Mouse (Mus musculus) spleen, adult 2 months (tissue): ENCODE measurements around the gene Frat2. TPM values are rescaled to one million over a fixed set of nuclear protein-coding genes. Genes with fewer than 3 reads are reported as not detected.

ENCODE experiments used
- DNase-seq, 2 experiments: peaks; one replicate each; pipeline versions ENCODE4 v3.0.0 to v3.0.0-alpha.2; 2012 to 2021; ENCODE audit warnings: low spot score in 2 of 2, low read depth in 1 of 2
- H3K27ac ChIP-seq: fragments of 200-500 bp; 2 replicates; pipeline ENCODE4 v1.5.1; 2012; ENCODE audit warnings: low read length, inconsistent platforms; ENCODE audit not compliant: insufficient read depth
- H3K27me3 ChIP-seq: fragments of 200-500 bp; 2 replicates; pipeline ENCODE4 v1.6.1; 2012; ENCODE audit warnings: mild to moderate bottlenecking, moderate library complexity, low read length, inconsistent platforms; ENCODE audit not compliant: control insufficient read depth, insufficient read depth
- H3K36me3 ChIP-seq: fragments of 200-500 bp; 2 replicates; pipeline ENCODE4 v1.6.1; 2012; ENCODE audit warnings: mild to moderate bottlenecking, low read length, inconsistent platforms; ENCODE audit not compliant: control insufficient read depth, insufficient read depth
- H3K4me1 ChIP-seq: fragments of 200-500 bp; 2 replicates; pipeline ENCODE4 v1.6.1; 2011; ENCODE audit warnings: inconsistent platforms; ENCODE audit not compliant: control insufficient read depth, insufficient read depth, insufficient read length
- H3K4me3 ChIP-seq: fragments of 200-500 bp; 2 replicates; pipeline ENCODE4 v1.5.1; 2011; ENCODE audit warnings: mild to moderate bottlenecking, inconsistent platforms; ENCODE audit not compliant: insufficient read depth, insufficient read length; ENCODE audit errors: extremely low read depth
- CTCF ChIP-seq: fragments of 200-500 bp; IDR thresholded peaks from 2 replicates; pipeline ENCODE4 v1.5.1; 2011; ENCODE audit warnings: mild to moderate bottlenecking, inconsistent platforms; ENCODE audit not compliant: insufficient read depth, insufficient read length, insufficient replicate concordance; ENCODE audit errors: extremely low read depth
- POLR2A ChIP-seq: fragments of 200-500 bp; IDR thresholded peaks from 2 replicates; pipeline ENCODE4 v1.6.1; 2011; ENCODE audit warnings: low read depth, low read length, inconsistent platforms
- WGBS: fragments of 180-500 bp; shearing (Covaris S2); methylation state at CpG from one replicate; pipeline ENCODE4 v1.1.7; 2018; 5-methylcytosine and 5-hydroxymethylcytosine counted together
- polyA plus RNA-seq: library from polyadenylated mRNA; depleted of rRNA; stranded (reverse); fragments of >200 nt; gene quantifications from 2 replicates; pipeline ENCODE4 v1.2.3, GENCODE M21; 2012

The Frat2 gene
- polyA plus RNA-seq, 1 experiment, result 7.6 TPM

DNA sequence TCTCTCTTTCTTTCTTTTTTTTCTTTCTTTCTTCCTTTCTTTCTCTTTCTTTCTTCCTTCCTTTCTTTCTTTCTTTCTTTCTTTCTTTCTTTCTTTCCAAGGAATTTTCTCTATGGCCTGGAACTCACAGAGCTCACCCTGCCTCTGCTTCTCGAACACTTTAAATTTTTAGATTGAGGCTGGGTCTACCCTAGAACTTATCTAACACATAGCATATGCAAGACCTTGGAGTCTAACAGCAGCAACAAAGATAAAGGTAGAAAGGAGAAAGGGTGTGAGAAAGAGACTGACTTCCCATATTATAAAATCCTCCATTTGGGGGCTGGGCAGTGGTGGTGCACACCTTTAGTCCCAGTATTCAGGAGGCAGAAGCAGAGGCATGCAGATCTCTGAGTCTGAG lies 25.3 kb downstream of the Frat2 start:
- 91% methylated on average over 1 of the region's 1 CpGs for WGBS
- TF ChIP-seq CTCF (no peak), POLR2A (no peak)

GRCm38 (mm10) chr19:41821436-41821835 lies 26.5 kb downstream of the Frat2 start:
- H3K27ac ChIP-seq, result no peak overlapping the region
- no peaks in the 10 kb centered on the region for H3K27me3 ChIP-seq
- TF ChIP-seq CTCF, result no peak
- no peak for TF ChIP-seq POLR2A
- WGBS, result 84% methylated on average over 5 of the region's 5 CpGs
- H3K36me3 ChIP-seq, result no peaks in the 10 kb centered on the region
- DNase-seq, result no peak
- H3K4me3 ChIP-seq, result no peak overlapping the region
- H3K4me1 ChIP-seq, result 0 out of 2 replicates have a peak, but pooled peaks cover 2% of the 10 kb centered on the region

More for the DNA sequence above, 25.3 kb downstream of the Frat2 start:
- H3K36me3 ChIP-seq, result no peaks in the 10 kb centered on the region
- DNase-seq, result no peak
- H3K27me3 ChIP-seq, result no peaks in the 10 kb centered on the region
- H3K27ac ChIP-seq, result no peak overlapping the region
- 0 out of 2 replicates have a peak, but pooled peaks cover 2% of the 10 kb centered on the region for H3K4me1 ChIP-seq
- no peak overlapping the region for H3K4me3 ChIP-seq

DNA sequence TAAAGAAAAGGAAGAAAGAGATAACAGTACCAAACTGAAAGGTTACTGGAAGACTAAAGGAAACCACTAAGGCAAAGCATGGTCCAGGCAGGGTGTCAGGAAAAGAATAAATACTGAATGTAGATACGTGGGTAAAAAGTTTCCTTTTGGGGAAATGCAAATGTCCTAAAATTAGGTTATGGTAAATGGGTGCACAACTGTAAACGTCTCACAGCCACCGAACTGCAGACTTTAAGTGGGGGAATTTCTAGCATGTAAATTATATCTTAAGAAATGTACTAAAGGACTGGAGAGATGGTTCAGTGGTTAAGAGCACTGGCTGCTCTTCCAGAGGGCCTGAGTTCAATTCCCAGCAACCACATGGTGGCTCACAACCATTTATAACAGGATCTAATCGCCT lies 29.2 kb downstream of the Frat2 start:
- TF ChIP-seq CTCF (no peak), POLR2A (no peak)
- Histone ChIP-seq H3K27ac (no peak overlapping the region), H3K4me3 (no peak overlapping the region), H3K36me3 (no peaks in the 10 kb centered on the region), H3K4me1 (0 out of 2 replicates have a peak, but pooled peaks cover 2% of the 10 kb centered on the region), H3K27me3 (no peaks in the 10 kb centered on the region)
- DNase-seq, result no peak
- WGBS, result 35% methylated on average over 4 of the region's 4 CpGs

GRCm38 (mm10) chr19:41817325-41817724 lies 30.6 kb downstream of the Frat2 start:
- H3K36me3 ChIP-seq, result no peaks in the 10 kb centered on the region
- no peak for TF ChIP-seq POLR2A
- TF ChIP-seq CTCF, result no peak
- 89% methylated on average over 10 of the region's 10 CpGs for WGBS

GRCm38 (mm10) chr19:41816915-41817314 lies 31.0 kb downstream of the Frat2 start:
- 0 out of 2 replicates have a peak, but pooled peaks cover 2% of the 10 kb centered on the region for H3K4me1 ChIP-seq
- H3K4me3 ChIP-seq, result no peak overlapping the region
- TF ChIP-seq POLR2A (no peak), CTCF (no peak)
- H3K36me3 ChIP-seq, result no peaks in the 10 kb centered on the region
- H3K27me3 ChIP-seq, result no peaks in the 10 kb centered on the region
- 85% methylated on average over 5 of the region's 5 CpGs for WGBS
- no peak overlapping the region for H3K27ac ChIP-seq
- DNase-seq, result no peak

More at GRCm38 (mm10) chr19:41817325-41817724, 30.6 kb downstream of the Frat2 start:
- no peak for DNase-seq
- no peak overlapping the region for H3K27ac ChIP-seq
- no peaks in the 10 kb centered on the region for H3K27me3 ChIP-seq
- 0 out of 2 replicates have a peak, but pooled peaks cover 2% of the 10 kb centered on the region for H3K4me1 ChIP-seq
- H3K4me3 ChIP-seq, result no peak overlapping the region

DNA sequence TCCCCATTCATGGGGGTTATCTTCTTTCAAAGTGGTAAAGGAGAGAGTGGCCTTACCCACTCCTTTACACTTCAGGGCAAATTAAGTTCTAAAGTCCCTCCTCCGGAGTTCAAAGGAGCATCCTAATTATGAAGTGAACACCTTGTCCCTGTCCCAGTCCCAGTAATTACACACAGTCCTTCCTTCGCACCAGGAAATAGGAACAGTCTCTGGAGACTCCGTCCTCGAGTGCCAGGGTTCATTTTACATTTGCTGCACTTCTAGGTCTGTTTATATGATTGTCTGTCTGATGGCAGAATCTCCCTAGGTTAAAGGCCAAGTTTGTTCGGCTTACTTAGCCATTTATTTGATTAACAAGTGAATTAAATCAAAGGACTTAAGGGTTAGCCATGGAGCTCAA lies 31.5 kb downstream of the Frat2 start:
- H3K4me3 ChIP-seq, result no peak overlapping the region
- H3K27ac ChIP-seq, result no peak overlapping the region
- WGBS, result 84% methylated on average over 5 of the region's 5 CpGs

DNA sequence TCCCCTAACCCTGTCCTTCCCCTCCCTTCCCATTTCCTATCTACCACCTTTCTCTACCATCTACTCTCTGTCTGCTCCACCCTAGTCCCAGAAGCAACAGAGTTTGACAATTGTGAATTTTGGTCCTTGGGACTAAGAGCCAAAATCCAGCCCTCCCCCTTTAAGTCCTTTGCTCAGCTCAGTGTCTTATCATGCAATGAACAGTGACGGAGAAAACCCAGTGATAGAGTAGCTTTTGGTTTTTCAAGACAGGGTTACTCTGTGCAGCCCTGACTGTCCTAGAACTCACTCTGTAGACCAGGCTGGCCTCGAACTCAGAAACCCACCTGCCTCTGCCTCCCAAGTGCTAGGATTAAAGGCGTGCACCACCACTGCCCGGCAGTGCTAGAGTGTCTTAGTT lies 34.6 kb downstream of the Frat2 start:
- Histone ChIP-seq H3K27ac (no peak overlapping the region), H3K4me3 (no peak overlapping the region), H3K27me3 (no peaks in the 10 kb centered on the region), H3K36me3 (no peaks in the 10 kb centered on the region), H3K4me1 (no peaks in the 10 kb centered on the region)
- no peak for TF ChIP-seq POLR2A
- no peak for TF ChIP-seq CTCF
- no peak for DNase-seq
- 88% methylated on average over 4 of the region's 4 CpGs for WGBS

More for the DNA sequence above, 31.5 kb downstream of the Frat2 start:
- Histone ChIP-seq H3K27me3 (no peaks in the 10 kb centered on the region), H3K4me1 (0 out of 2 replicates have a peak, but pooled peaks cover 2% of the 10 kb centered on the region), H3K36me3 (no peaks in the 10 kb centered on the region)
- no peak for DNase-seq
- TF ChIP-seq POLR2A, result no peak
- no peak for TF ChIP-seq CTCF
